Mouse (Mus musculus) stomach, embryonic 14.5 days (tissue): Measurements from ENCODE around the gene Sgpp1. TPM values are rescaled to one million over a fixed set of nuclear protein-coding genes. Genes with fewer than 3 reads are reported as not detected.
A peak's percentile ranks its signal among the peaks of the same experiment; 100 is the strongest.

Source experiments
- ATAC-seq: fragments of 200-750 bp; cut with Nextera tagmentation; 2 replicates; pipeline ENCODE4 v1.8.0; 2017; ENCODE audit warnings: low read depth, moderate TSS enrichment; ENCODE audit not compliant: insufficient number of reproducible peaks, insufficient read depth, low FRiP score
- H3K27ac ChIP-seq: fragments of 300-500 bp; sonication (generic); 2 replicates; pipeline ENCODE4 v1.5.1; 2014; ENCODE audit warnings: mild to moderate bottlenecking, low read length, moderate library complexity, mixed read lengths
- H3K27me3 ChIP-seq: fragments of 300-500 bp; sonication (generic); 2 replicates; pipeline ENCODE4 v1.6.1; 2014; ENCODE audit warnings: low read length, control low read depth, mixed read lengths; ENCODE audit not compliant: control insufficient read depth, insufficient read depth
- H3K36me3 ChIP-seq: fragments of 300-500 bp; sonication (generic); 2 replicates; pipeline ENCODE4 v1.6.1; 2014; ENCODE audit warnings: mild to moderate bottlenecking, control low read depth, low read length, moderate library complexity, mixed read lengths; ENCODE audit not compliant: control insufficient read depth, insufficient read depth
- H3K4me1 ChIP-seq: fragments of 300-500 bp; sonication (generic); 2 replicates; pipeline ENCODE4 v1.6.1; 2014; ENCODE audit warnings: low read length, control low read depth, mixed read lengths; ENCODE audit not compliant: control insufficient read depth, insufficient read depth
- H3K4me2 ChIP-seq: fragments of 300-500 bp; sonication (generic); replicated peaks from 2 replicates; pipeline ENCODE4 v1.6.1; 2014; ENCODE audit warnings: low read depth, low read length, control low read depth
- H3K4me3 ChIP-seq: fragments of 300-500 bp; sonication (generic); 2 replicates; pipeline ENCODE4 v1.5.1; 2014; ENCODE audit warnings: low read depth, low read length, control low read depth
- H3K9ac ChIP-seq: fragments of 300-500 bp; sonication (generic); replicated peaks from 2 replicates; pipeline ENCODE4 v1.6.1; 2014; ENCODE audit warnings: low read depth, mild to moderate bottlenecking, control low read depth, low read length, moderate library complexity, mixed read lengths
- H3K9me3 ChIP-seq: fragments of 300-500 bp; sonication (generic); 2 replicates; pipeline ENCODE4 v1.6.1; 2016; ENCODE audit warnings: low read depth, low read length, control low read depth; ENCODE audit not compliant: control insufficient read depth
- WGBS: fragments of 180-500 bp; shearing (Covaris S2); extraction: QIAGEN DNeasy Blood & Tissue Kit; methylation state at CpG from one replicate; pipeline ENCODE4 v1.1.7; 2014; 5-methylcytosine and 5-hydroxymethylcytosine counted together
- polyA plus RNA-seq: library from polyadenylated mRNA; unstranded; fragments of >200 nt; fragmentation: Nextera tagmentation; extraction: Ambion mirVana; gene quantifications from 2 replicates; pipeline ENCODE4 v1.2.1, GENCODE M21; 2014

The Sgpp1 gene
- polyA plus RNA-seq, 1 experiment from 2014 or later, result 19.6 TPM

DNA sequence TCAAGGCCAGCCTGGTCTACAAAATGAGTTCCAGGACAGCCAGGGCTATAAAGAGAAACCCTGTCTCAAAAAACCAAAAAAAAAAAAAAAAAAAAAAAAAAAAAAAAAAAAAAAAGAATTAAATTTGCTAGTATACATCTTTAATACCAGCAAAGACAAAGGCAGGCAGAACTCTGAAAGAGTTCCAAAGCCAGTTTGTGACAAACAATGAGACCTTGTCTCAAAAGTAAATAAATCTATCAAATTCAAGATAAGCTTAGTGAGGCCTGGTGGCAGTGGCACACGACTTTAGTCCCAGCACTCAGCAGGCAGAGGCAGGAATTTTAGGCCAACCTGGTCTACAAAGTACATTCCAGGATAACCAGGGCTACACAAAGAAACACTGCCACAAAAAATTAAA lies 5.7 kb downstream of the Sgpp1 start:
- 45% methylated on average over 1 of the region's 1 CpGs for WGBS
- Histone ChIP-seq H3K9ac (no peak overlapping the region), H3K4me1 (peaks cover 9% of the 10 kb centered on the region; the same call in 1 of the 2 replicates), H3K4me3 (no peak overlapping the region), H3K27ac (no peak overlapping the region), H3K4me2 (no peak overlapping the region), H3K36me3 (no peaks in the 10 kb centered on the region), H3K9me3 (no peaks in the 10 kb centered on the region), H3K27me3 (no peaks in the 10 kb centered on the region)
- ATAC-seq, result no peak

DNA sequence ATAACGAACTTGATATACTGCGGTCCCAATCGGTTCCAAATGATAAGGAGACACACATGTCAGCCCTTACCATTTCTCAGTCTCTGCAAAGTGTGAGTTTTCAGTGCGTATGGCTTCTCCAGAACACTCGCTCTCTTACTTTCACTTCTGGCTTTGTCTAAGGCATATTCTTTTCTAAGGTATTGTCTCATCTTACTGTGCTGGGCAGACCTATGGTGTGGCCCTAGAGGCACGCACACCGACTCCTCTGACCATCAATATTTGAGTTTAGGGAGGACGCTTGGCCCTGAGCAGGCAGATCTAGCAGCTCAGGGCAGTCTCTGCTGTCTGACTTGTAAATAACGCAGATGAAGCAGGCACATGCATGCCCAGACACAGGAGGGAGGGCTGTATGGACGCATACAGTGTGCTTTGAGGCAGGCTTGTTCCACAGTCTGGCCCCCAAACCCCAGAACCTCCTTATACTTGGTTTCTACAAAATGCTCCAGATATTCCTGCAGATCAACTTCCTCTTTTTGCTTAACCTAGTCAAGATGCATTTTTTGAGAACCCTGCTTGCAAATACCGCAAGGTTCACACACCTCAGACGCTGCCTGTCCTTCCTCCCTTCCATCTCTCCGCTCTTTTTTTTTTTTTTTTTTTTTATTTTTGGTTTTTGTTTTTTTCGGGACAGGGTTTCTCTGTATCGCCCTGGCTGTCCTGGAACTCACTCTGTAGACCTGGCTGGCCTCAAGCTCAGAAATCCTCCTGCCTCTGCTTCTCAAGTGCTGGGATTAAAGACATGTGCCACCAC lies 8.0 kb downstream of the Sgpp1 start:
- no peaks in the 10 kb centered on the region for H3K36me3 ChIP-seq

DNA sequence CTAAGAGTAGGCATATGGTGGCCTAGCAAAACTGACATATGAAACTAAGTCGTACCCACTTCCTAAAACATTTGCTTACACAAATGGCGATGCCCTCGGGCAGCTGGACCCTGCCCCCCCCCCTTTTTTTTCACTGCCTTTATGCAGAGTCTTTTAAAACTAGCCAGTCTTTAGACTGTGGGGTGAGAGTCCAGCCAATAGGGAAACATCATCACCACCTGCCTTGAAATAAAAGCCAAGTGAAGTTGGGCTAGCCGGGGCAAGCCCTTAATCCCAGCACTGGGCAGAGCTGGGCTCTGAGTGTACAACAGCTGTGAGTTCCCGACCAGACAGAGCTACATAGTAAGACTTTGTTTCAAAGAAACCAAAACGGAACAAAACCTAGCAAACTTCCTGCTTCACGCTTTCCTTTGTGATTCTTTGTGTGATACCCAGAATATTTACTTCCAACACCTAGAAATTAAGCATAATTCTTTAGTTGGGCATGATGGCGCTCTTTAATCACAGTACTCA lies 9.1 kb downstream of the Sgpp1 start:
- H3K4me1 ChIP-seq, result no peaks in the 10 kb centered on the region
- no peaks in the 10 kb centered on the region for H3K36me3 ChIP-seq
- no peaks in the 10 kb centered on the region for H3K9me3 ChIP-seq
- no peaks in the 10 kb centered on the region for H3K27me3 ChIP-seq
- H3K4me3 ChIP-seq, result no peak overlapping the region
- no peak overlapping the region for H3K9ac ChIP-seq
- 86% methylated on average over 8 of the region's 8 CpGs for WGBS
- no peak for ATAC-seq
- H3K4me2 ChIP-seq, result no peak overlapping the region
- H3K27ac ChIP-seq, result no peak overlapping the region

More for the DNA sequence above, 8.0 kb downstream of the Sgpp1 start:
- Histone ChIP-seq H3K9ac (no peak overlapping the region), H3K27me3 (no peaks in the 10 kb centered on the region), H3K9me3 (no peaks in the 10 kb centered on the region), H3K27ac (no peak overlapping the region), H3K4me2 (no peak overlapping the region), H3K4me1 (no peaks in the 10 kb centered on the region), H3K4me3 (no peak overlapping the region)
- no peak for ATAC-seq
- WGBS, result 85% methylated on average over 15 of the region's 15 CpGs

DNA sequence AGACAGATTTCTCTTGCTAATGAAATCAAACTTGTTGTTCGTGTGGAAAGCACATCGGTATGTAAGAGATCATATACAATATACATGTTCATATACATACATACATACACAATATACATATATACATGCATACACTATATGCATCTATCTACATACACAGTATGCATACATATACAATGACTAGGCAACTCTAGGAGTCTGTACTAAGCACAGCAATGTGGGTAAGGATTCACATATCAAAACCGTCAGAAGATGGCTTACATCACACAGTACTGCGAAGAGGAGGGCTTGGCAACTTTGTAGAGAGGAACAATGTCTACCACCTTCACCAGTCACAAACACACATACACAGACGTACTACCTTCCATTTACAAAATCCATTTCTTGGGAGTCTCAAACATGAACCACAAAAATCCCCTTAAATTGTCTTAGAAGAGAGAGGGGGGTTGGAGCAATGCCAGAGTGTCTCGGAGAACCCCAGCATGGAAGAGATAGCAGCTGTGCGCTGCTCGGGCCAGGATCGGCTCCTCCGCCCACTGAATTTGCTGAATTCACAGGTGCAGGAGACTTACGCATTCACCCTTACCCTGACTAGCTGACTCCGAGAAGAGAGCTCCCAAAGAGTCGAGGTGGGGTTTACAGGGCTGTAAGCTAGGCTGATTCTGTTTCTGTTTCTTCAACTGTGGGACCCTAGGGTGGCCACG lies 10.8 kb downstream of the Sgpp1 start:
- no peak overlapping the region for H3K4me2 ChIP-seq
- WGBS, result 87% methylated on average over 14 of the region's 14 CpGs
- ATAC-seq, result no peak

DNA sequence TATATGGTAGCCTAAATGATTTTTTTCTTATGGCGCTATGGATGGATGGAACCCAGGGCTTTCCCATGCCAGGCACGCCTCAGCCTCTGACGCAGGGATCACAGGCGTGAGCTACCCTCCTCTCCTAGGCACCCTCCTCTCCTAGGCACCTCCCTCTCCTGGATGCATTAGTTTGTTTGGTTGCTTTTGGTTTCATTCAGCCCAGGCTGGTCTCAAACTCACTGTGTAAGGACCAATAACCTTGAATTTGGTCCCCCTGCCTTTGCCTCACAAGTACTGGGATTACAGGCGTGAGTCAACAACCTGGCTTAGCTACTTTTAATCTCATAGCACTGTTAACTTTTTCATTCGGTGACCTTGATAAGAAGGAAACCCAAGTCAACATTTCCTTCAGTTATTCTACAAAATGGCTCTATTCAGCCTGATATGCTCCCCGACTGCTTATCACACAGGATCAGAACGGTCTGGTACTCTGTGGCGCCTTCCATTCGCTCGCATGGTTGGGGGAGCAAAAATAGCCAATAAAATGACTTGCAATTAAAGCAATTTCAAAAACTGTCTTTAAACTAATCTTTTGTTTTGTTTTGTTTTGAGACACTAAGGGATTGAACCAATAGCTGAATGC lies 11.6 kb downstream of the Sgpp1 start:
- H3K4me3 ChIP-seq, result no peak overlapping the region
- no peak overlapping the region for H3K9ac ChIP-seq
- H3K27me3 ChIP-seq, result no peaks in the 10 kb centered on the region
- no peaks in the 10 kb centered on the region for H3K36me3 ChIP-seq
- H3K27ac ChIP-seq, result no peak overlapping the region
- H3K4me1 ChIP-seq, result no peaks in the 10 kb centered on the region
- WGBS, result 82% methylated on average over 11 of the region's 11 CpGs
- H3K4me2 ChIP-seq, result no peak overlapping the region
- no peaks in the 10 kb centered on the region for H3K9me3 ChIP-seq
- ATAC-seq, result peak; percentile 58; the same call in 1 of the 2 replicates

More for the DNA sequence above, 10.8 kb downstream of the Sgpp1 start:
- H3K27ac ChIP-seq, result no peak overlapping the region
- H3K27me3 ChIP-seq, result no peaks in the 10 kb centered on the region
- no peaks in the 10 kb centered on the region for H3K4me1 ChIP-seq
- no peak overlapping the region for H3K9ac ChIP-seq
- no peaks in the 10 kb centered on the region for H3K36me3 ChIP-seq
- no peaks in the 10 kb centered on the region for H3K9me3 ChIP-seq
- H3K4me3 ChIP-seq, result no peak overlapping the region

DNA sequence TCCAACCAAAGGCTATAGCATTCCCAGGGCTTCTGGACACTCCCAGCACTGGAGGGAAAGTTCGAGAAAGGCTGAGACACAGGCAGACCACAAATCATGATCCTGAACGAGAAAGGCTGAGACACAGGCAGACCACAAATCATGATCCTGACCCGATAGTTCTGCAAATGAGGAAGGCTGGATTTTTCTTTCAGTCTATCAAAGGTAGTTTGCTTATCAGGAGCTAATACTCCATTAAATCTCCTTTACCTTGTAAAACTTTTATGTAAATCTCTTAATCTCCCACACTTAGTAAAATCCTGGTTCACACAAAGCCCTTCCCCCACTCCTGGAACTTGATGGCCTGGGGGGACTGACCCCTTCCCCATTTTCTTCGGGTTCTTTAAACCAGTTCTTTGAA lies 13.6 kb downstream of the Sgpp1 start:
- ATAC-seq, result no peak
- H3K27ac ChIP-seq, result no peak overlapping the region
- H3K9me3 ChIP-seq, result no peaks in the 10 kb centered on the region
- H3K4me2 ChIP-seq, result no peak overlapping the region
- H3K4me3 ChIP-seq, result no peak overlapping the region
- H3K9ac ChIP-seq, result no peak overlapping the region
- no peaks in the 10 kb centered on the region for H3K36me3 ChIP-seq
- WGBS, result 18% methylated on average over 4 of the region's 4 CpGs
- H3K4me1 ChIP-seq, result no peaks in the 10 kb centered on the region
- H3K27me3 ChIP-seq, result no peaks in the 10 kb centered on the region

DNA sequence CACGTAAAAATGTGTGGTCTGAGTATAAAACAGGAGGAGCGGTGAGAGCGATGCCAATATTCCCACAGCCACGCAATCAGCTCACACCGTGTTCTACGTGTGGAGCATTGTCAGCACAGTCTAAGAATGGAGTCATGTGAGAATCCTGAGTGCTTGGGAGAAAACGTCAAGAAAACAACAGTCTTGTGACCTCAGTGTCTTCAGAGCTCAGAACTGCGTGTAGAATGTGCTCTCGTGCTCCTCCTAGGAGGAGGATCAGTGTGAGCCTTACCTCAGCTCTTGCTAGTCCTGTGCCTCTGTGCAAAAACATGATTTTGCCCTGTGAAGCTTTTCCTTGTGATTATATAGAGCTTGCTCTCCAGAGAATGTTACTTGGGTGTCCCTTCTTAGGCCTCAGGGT lies 14.5 kb downstream of the Sgpp1 start:
- WGBS, result 69% methylated on average over 9 of the region's 9 CpGs
- no peak for ATAC-seq
- H3K4me2 ChIP-seq, result no peak overlapping the region

DNA sequence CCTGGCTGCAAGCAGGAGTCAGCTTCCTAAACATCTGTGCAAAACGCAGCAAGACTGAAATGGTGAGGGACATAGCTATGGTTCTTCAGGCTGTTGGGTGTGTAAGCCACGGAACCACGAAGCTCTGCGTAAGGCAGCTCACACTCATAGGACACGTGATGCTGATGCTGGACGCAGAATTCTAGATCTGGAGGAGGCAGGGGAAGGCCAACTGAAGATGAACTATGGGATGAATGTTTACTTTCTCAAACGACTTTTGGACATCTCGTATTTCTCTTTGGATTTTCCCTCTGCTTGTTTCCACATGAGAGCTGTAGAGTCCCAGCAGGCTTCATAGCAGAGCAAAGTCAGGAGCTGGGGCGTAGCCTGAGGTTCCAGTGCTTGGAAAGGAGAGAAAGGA lies 21.9 kb downstream of the Sgpp1 start:
- H3K9me3 ChIP-seq, result no peaks in the 10 kb centered on the region
- H3K36me3 ChIP-seq, result no peaks in the 10 kb centered on the region; the same call in 1 of the 2 replicates
- H3K27ac ChIP-seq, result no peak overlapping the region
- no peaks in the 10 kb centered on the region for H3K27me3 ChIP-seq
- WGBS, result 59% methylated on average over 9 of the region's 9 CpGs
- no peak overlapping the region for H3K4me3 ChIP-seq
- no peak overlapping the region for H3K4me2 ChIP-seq
- H3K9ac ChIP-seq, result no peak overlapping the region
- no peak for ATAC-seq
- no peaks in the 10 kb centered on the region for H3K4me1 ChIP-seq

More for the DNA sequence above, 14.5 kb downstream of the Sgpp1 start:
- Histone ChIP-seq H3K9me3 (no peaks in the 10 kb centered on the region), H3K27me3 (no peaks in the 10 kb centered on the region), H3K27ac (no peak overlapping the region), H3K4me3 (no peak overlapping the region), H3K9ac (no peak overlapping the region), H3K36me3 (no peaks in the 10 kb centered on the region; the same call in 1 of the 2 replicates), H3K4me1 (no peaks in the 10 kb centered on the region)
